Mouse (Mus musculus) kidney, adult 2 months (tissue): ENCODE measurements at regions not wholly inside any gene's neighbourhood (a gene's known extent, or its start where the extent isn't known, plus 50 kb on each side); places are given as distances from the start of the nearest gene placed in this dataset.
"Not testable (repeated sequence)": the region's sequence is repeated elsewhere in the genome, so short reads cannot be mapped to it uniquely, and the experiment has no call there.

ENCODE experiments used
- DNase-seq: peaks from one replicate; pipeline ENCODE4 v3.0.0; 2021
- H3K27ac ChIP-seq: fragments of 200-500 bp; 2 replicates; pipeline ENCODE4 v1.5.1; 2012; ENCODE audit warnings: low read depth, low read length, control low read depth, inconsistent platforms; ENCODE audit not compliant: insufficient read depth
- H3K27me3 ChIP-seq: fragments of 200-500 bp; replicated peaks from 2 replicates; pipeline ENCODE4 v1.6.1; 2012; ENCODE audit warnings: mild to moderate bottlenecking, moderate library complexity, low read length, inconsistent platforms; ENCODE audit not compliant: control insufficient read depth, insufficient read depth
- H3K36me3 ChIP-seq: fragments of 200-500 bp; 2 replicates; pipeline ENCODE4 v1.6.1; 2012; ENCODE audit warnings: mild to moderate bottlenecking, moderate library complexity, low read length, inconsistent platforms; ENCODE audit not compliant: control insufficient read depth, insufficient read depth
- H3K4me1 ChIP-seq: fragments of 200-500 bp; 2 replicates; pipeline ENCODE4 v1.6.1; 2011; ENCODE audit warnings: low read length; ENCODE audit not compliant: control insufficient read depth, insufficient read depth
- H3K4me3 ChIP-seq: fragments of 200-500 bp; 2 replicates; pipeline ENCODE4 v1.5.1; 2011; ENCODE audit warnings: mild to moderate bottlenecking, low read depth, low read length, control low read depth; ENCODE audit not compliant: insufficient read depth
- CTCF ChIP-seq: fragments of 200-500 bp; conservative IDR thresholded peaks from 2 replicates; pipeline ENCODE4 v1.5.1; 2011; ENCODE audit warnings: low read depth, mild to moderate bottlenecking, control low read depth, low read length, moderate library complexity, mixed read lengths; ENCODE audit not compliant: insufficient read depth, insufficient read length
- POLR2A ChIP-seq: fragments of 200-500 bp; IDR thresholded peaks from one replicate; pipeline ENCODE4 v1.6.1; 2011; ENCODE audit warnings: low read depth, low read length, control low read depth
- WGBS: fragments of 180-500 bp; shearing (Covaris S2); methylation state at CpG from one replicate; pipeline ENCODE4 v1.1.7; 2018; 5-methylcytosine and 5-hydroxymethylcytosine counted together

GRCm38 (mm10) chr2:109402556-109402955 is 122.0 kb upstream of the Mettl15 start:
- H3K27me3 ChIP-seq: no peaks in the 10 kb centered on the region
- no peaks in the 10 kb centered on the region for H3K36me3 ChIP-seq
- H3K4me3 ChIP-seq: no peak overlapping the region
- H3K27ac ChIP-seq: no peak overlapping the region
- no peaks in the 10 kb centered on the region for H3K4me1 ChIP-seq
- WGBS: 34% methylated on average over 1 of the region's 1 CpGs
- TF ChIP-seq CTCF: no peak
- no peak for TF ChIP-seq POLR2A
- no peak for DNase-seq

GRCm38 (mm10) chr2:109404262-109404661 is 123.7 kb upstream of the Mettl15 start:
- TF ChIP-seq POLR2A (no peak), CTCF (no peak)
- DNase-seq: no peak
- Histone ChIP-seq H3K27ac (no peak overlapping the region), H3K27me3 (no peaks in the 10 kb centered on the region), H3K4me1 (no peaks in the 10 kb centered on the region), H3K36me3 (no peaks in the 10 kb centered on the region), H3K4me3 (no peak overlapping the region)
- WGBS: 65% methylated on average over 3 of the region's 3 CpGs

- no peaks in the 10 kb centered on the region for H3K27me3 ChIP-seq
- no peak overlapping the region for H3K4me3 ChIP-seq
- DNase-seq: no peak
- H3K4me1 ChIP-seq: no peaks in the 10 kb centered on the region
- 23% methylated on average over 7 of the region's 7 CpGs for WGBS
- no peak overlapping the region for H3K27ac ChIP-seq
- TF ChIP-seq CTCF: no peak
- TF ChIP-seq POLR2A: no peak
- no peaks in the 10 kb centered on the region for H3K36me3 ChIP-seq
Measured at GRCm38 (mm10) chr2:109406591-109407079, 126.1 kb upstream of the Mettl15 start.

GRCm38 (mm10) chr2:109420098-109420497 is 139.6 kb upstream of the Mettl15 start:
- H3K27me3 ChIP-seq: no peaks in the 10 kb centered on the region
- H3K36me3 ChIP-seq: no peaks in the 10 kb centered on the region
- H3K4me3 ChIP-seq: no peak overlapping the region
- no peaks in the 10 kb centered on the region for H3K4me1 ChIP-seq
- TF ChIP-seq POLR2A: no peak
- TF ChIP-seq CTCF: no peak
- no peak overlapping the region for H3K27ac ChIP-seq
- no peak for DNase-seq

- 96% methylated on average over 3 of the region's 3 CpGs for WGBS
Measured at GRCm38 (mm10) chr2:109431183-109431582, 150.6 kb upstream of the Mettl15 start.

GRCm38 (mm10) chr2:109442551-109443120 is 162.1 kb upstream of the Mettl15 start:
- Histone ChIP-seq H3K27me3 (no peaks in the 10 kb centered on the region), H3K4me1 (no peaks in the 10 kb centered on the region), H3K27ac (no peak overlapping the region), H3K4me3 (no peak overlapping the region), H3K36me3 (no peaks in the 10 kb centered on the region)
- DNase-seq: no peak
- 57% methylated on average over 3 of the region's 3 CpGs for WGBS
- TF ChIP-seq POLR2A (no peak), CTCF (no peak)

More at GRCm38 (mm10) chr2:109431183-109431582, 150.6 kb upstream of the Mettl15 start:
- no peak for TF ChIP-seq CTCF
- TF ChIP-seq POLR2A: no peak
- DNase-seq: no peak
- Histone ChIP-seq H3K27ac (no peak overlapping the region), H3K27me3 (no peaks in the 10 kb centered on the region), H3K4me1 (no peaks in the 10 kb centered on the region), H3K36me3 (no peaks in the 10 kb centered on the region), H3K4me3 (no peak overlapping the region)

- Histone ChIP-seq H3K4me3 (no peak overlapping the region), H3K36me3 (no peaks in the 10 kb centered on the region), H3K4me1 (no peaks in the 10 kb centered on the region), H3K27ac (no peak overlapping the region), H3K27me3 (no peaks in the 10 kb centered on the region)
- no peak for DNase-seq
- WGBS: 56% methylated on average over 3 of the region's 3 CpGs
- TF ChIP-seq CTCF (no peak), POLR2A (no peak)
Measured at GRCm38 (mm10) chr2:109443521-109444066, 163.0 kb upstream of the Mettl15 start.

GRCm38 (mm10) chr2:109462246-109462645 is 181.7 kb upstream of the Mettl15 start:
- H3K27me3 ChIP-seq, H3K4me3 ChIP-seq, H3K36me3 ChIP-seq, H3K27ac ChIP-seq, DNase-seq, H3K4me1 ChIP-seq: not testable (repeated sequence)
- WGBS: 77% methylated on average over 1 of the region's 1 CpGs
